Mouse (Mus musculus) thymus, adult 2 months (tissue): Measurements from ENCODE around the gene Lyst.

Source experiments
- CTCF ChIP-seq: fragments of 200-500 bp; IDR thresholded peaks from 2 replicates; pipeline ENCODE4 v1.5.1; 2012; ENCODE audit warnings: mild to moderate bottlenecking, control low read depth, low read length, moderate library complexity, borderline replicate concordance; ENCODE audit not compliant: control insufficient read depth, poor library complexity, insufficient read depth; ENCODE audit errors: extremely low read depth
- POLR2A ChIP-seq: fragments of 200-500 bp; IDR thresholded peaks from 2 replicates; pipeline ENCODE4 v1.6.1; 2012; ENCODE audit warnings: mild to moderate bottlenecking, low read length, control low read depth, moderate library complexity; ENCODE audit not compliant: control insufficient read depth, poor library complexity, insufficient read depth; ENCODE audit errors: extremely low read depth

- TF ChIP-seq CTCF (no peak), POLR2A (no peak)
Measured at GRCm38 (mm10) chr13:13739232-13739631, 149.0 kb downstream of the Lyst start.
